Mouse (Mus musculus): Measurements from ENCODE around the gene Zfp384. TPM values are rescaled to one million over a fixed set of nuclear protein-coding genes. Genes with fewer than 3 reads are reported as not detected.

The Zfp384 gene
- polyA plus RNA-seq (2015; fragmentation: Nextera tagmentation; extraction: Ambion mirVana), result 11.2 and 14.2 TPM in 2 replicates

DNA sequence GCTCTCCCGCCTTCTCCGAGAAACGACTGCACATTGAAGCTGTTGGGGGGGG lies at the start of gene Zfp384:
TSS of gene Zfp384 (plus strand) at position 17 of the 52 bp plus-strand sequence.
- no CpG with 5 or more reads among the region's 3 CpGs for WGBS
- no peak for ATAC-seq

DNA sequence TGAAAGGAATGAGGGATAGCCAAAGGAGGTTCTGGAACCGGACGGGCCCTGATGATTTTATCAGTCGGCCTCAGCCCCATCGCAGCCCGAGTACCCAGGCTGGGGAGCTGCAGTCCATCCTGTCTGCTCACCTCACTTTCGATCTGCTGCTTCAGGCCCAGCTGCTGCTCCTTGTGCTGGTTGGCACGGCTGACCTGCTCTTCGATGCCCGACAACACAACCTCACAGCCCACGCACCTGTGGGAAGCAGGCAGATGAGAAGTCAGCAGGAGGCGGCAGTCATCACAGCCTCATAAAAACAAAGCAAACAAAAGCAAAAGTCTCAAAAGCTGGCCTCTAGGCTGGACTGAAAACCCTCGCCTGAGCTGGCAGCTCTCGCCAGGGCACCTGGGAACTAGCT lies 49.0 kb upstream of the Zfp384 start:
- Histone ChIP-seq H3K27ac (ENCODE audit: low read length) (no peak overlapping the region), H3K27me3 (ENCODE audit: control insufficient read depth, insufficient read depth, low read depth, low read length) (no peaks in the 10 kb centered on the region), H3K36me3 (ENCODE audit: control insufficient read depth, insufficient read depth, low read length) (peaks cover 18% of the 10 kb centered on the region), H3K4me2 (ENCODE audit: low read length) (no peak overlapping the region), H3K9ac (ENCODE audit: low read depth, low read length) (no peak overlapping the region), H3K4me3 (ENCODE audit: low read depth, low read length) (no peak overlapping the region), H3K9me3 (replicated peaks; ENCODE audit: control insufficient read depth, low read length, poor library complexity, severe bottlenecking) (no peaks in the 10 kb centered on the region), H3K4me1 (ENCODE audit: control insufficient read depth, insufficient read depth, low read length) (peaks cover 9% of the 10 kb centered on the region)
- WGBS, result 96% methylated on average over 13 of the region's 13 CpGs
- ATAC-seq, result no peak

More for the DNA sequence above, at the start of gene Zfp384:
- H3K9me3 ChIP-seq (replicated peaks; ENCODE audit: control insufficient read depth, low read length, poor library complexity, severe bottlenecking), result no peaks in the 10 kb centered on the region
- peak within 1 kb of the TSS; percentile 99 for H3K27ac ChIP-seq (ENCODE audit: low read length)
- H3K36me3 ChIP-seq (ENCODE audit: control insufficient read depth, insufficient read depth, low read length), result 0 out of 2 replicates have a peak, but pooled peaks cover 4% of the 10 kb centered on the region
- H3K4me2 ChIP-seq (ENCODE audit: low read length), result peak within 1 kb of the TSS; percentile 61
- peak within 1 kb of the TSS; percentile 78 for H3K4me3 ChIP-seq (ENCODE audit: low read depth, low read length)
- peak within 1 kb of the TSS; percentile 92 for H3K9ac ChIP-seq (ENCODE audit: low read depth, low read length)
- H3K4me1 ChIP-seq (ENCODE audit: control insufficient read depth, insufficient read depth, low read length), result peaks cover 32% of the 10 kb centered on the region
- H3K27me3 ChIP-seq (ENCODE audit: control insufficient read depth, insufficient read depth, low read depth, low read length), result no peaks in the 10 kb centered on the region

- peaks cover 18% of the 10 kb centered on the region for H3K36me3 ChIP-seq (ENCODE audit: control insufficient read depth, insufficient read depth, low read length)
Observed at GRCm38 (mm10) chr6:124961021-124961420, 47.9 kb upstream of the Zfp384 start.

DNA sequence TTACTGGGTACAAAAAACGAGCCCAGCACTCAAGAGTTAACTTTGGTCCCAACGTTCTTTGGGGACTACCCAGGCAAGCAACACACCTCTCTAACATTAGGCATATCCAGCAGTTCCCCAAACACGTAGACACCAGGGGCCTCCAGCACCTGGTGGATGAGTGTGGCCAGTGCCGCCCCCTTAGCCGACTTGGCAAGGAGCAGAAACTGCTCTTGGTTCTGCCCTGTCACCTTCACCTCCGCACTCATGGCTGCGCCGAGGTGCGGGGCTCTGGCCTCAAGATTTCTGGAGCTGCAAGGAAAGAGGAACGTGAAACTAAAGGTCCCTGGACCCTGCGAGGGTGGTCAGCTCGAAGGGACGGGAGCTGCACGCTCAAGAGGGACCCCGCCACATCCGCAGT lies 44.3 kb upstream of the Zfp384 start:
- 41% methylated on average over 16 of the region's 16 CpGs for WGBS
- peak overlapping the region; percentile 83 for H3K9ac ChIP-seq (ENCODE audit: low read depth, low read length)
- H3K4me2 ChIP-seq (ENCODE audit: low read length), result peak overlapping the region; percentile 98
- H3K4me3 ChIP-seq (ENCODE audit: low read depth, low read length), result peak overlapping the region; percentile 70
- peaks cover 17% of the 10 kb centered on the region for H3K4me1 ChIP-seq (ENCODE audit: control insufficient read depth, insufficient read depth, low read length)
- no peaks in the 10 kb centered on the region for H3K9me3 ChIP-seq (replicated peaks; ENCODE audit: control insufficient read depth, low read length, poor library complexity, severe bottlenecking)
- peaks cover 6% of the 10 kb centered on the region for H3K36me3 ChIP-seq (ENCODE audit: control insufficient read depth, insufficient read depth, low read length)
- no peaks in the 10 kb centered on the region for H3K27me3 ChIP-seq (ENCODE audit: control insufficient read depth, insufficient read depth, low read depth, low read length)
- ATAC-seq, result peak; percentile 27
- H3K27ac ChIP-seq (ENCODE audit: low read length), result peak overlapping the region; percentile 86

More at GRCm38 (mm10) chr6:124961021-124961420, 47.9 kb upstream of the Zfp384 start:
- Histone ChIP-seq H3K27ac (ENCODE audit: low read length) (no peak overlapping the region), H3K9me3 (replicated peaks; ENCODE audit: control insufficient read depth, low read length, poor library complexity, severe bottlenecking) (no peaks in the 10 kb centered on the region), H3K4me2 (ENCODE audit: low read length) (no peak overlapping the region), H3K27me3 (ENCODE audit: control insufficient read depth, insufficient read depth, low read depth, low read length) (no peaks in the 10 kb centered on the region), H3K4me1 (ENCODE audit: control insufficient read depth, insufficient read depth, low read length) (peaks cover 11% of the 10 kb centered on the region), H3K9ac (ENCODE audit: low read depth, low read length) (no peak overlapping the region), H3K4me3 (ENCODE audit: low read depth, low read length) (no peak overlapping the region)
- 94% methylated on average over 12 of the region's 12 CpGs for WGBS
- no peak for ATAC-seq

DNA sequence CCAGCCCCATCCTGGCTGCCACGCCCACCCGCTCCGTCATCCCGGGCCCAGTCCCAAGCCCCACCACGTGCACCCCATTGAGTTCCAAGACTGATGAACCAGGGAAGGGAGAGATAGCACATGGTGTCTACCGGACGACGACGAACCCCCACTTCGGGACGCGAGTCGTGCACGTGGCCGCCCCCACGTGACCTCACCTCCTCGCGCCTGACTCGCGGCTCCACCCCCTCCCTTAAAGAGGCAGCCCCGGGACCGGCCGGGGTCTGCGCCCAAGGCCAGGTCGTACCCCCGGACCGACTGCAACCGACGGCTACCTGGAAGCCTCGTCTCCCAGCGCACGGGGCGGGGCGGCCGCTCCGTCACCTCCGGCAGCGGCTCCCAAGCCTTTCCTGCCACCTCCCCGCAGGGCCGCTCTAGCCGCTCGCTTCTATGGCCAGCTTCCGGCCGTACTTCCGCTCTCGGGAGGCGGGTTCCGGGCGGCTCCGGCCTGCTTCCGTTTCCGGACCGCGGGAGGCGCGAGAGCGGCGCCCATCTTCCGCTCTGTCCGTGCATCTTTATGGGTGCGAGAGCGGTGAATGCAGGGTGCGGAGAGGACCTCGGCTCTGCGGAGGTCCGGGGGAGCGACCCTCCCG lies 43.7 kb upstream of the Zfp384 start, which contains the start of gene Cops7a:
TSS of gene Cops7a (minus strand) at position 451 of the 632 bp plus-strand sequence.
- peak within 1 kb of the TSS; percentile 98 for H3K4me2 ChIP-seq (ENCODE audit: low read length)
- peaks cover 6% of the 10 kb centered on the region for H3K36me3 ChIP-seq (ENCODE audit: control insufficient read depth, insufficient read depth, low read length)
- H3K9ac ChIP-seq (ENCODE audit: low read depth, low read length), result peak within 1 kb of the TSS; percentile 83
- H3K27me3 ChIP-seq (ENCODE audit: control insufficient read depth, insufficient read depth, low read depth, low read length), result no peaks in the 10 kb centered on the region
- H3K9me3 ChIP-seq (replicated peaks; ENCODE audit: control insufficient read depth, low read length, poor library complexity, severe bottlenecking), result no peaks in the 10 kb centered on the region
- ATAC-seq, result peak; percentile 97
- peaks cover 17% of the 10 kb centered on the region for H3K4me1 ChIP-seq (ENCODE audit: control insufficient read depth, insufficient read depth, low read length)
- peak within 1 kb of the TSS; percentile 70 for H3K4me3 ChIP-seq (ENCODE audit: low read depth, low read length)
- WGBS, result under 1% methylated on average over 68 of the region's 68 CpGs
- peak within 1 kb of the TSS; percentile 86 for H3K27ac ChIP-seq (ENCODE audit: low read length)

- peak overlapping the region; percentile 70 for H3K4me3 ChIP-seq (ENCODE audit: low read depth, low read length)
- peak overlapping the region; percentile 87 for H3K4me2 ChIP-seq (ENCODE audit: low read length)
- no peaks in the 10 kb centered on the region for H3K27me3 ChIP-seq (ENCODE audit: control insufficient read depth, insufficient read depth, low read depth, low read length)
- no peaks in the 10 kb centered on the region for H3K9me3 ChIP-seq (replicated peaks; ENCODE audit: control insufficient read depth, low read length, poor library complexity, severe bottlenecking)
- ATAC-seq, result peak; percentile 7; the same call in 1 of the 2 replicates
- H3K36me3 ChIP-seq (ENCODE audit: control insufficient read depth, insufficient read depth, low read length), result peaks cover 6% of the 10 kb centered on the region
- peak overlapping the region; percentile 83 for H3K9ac ChIP-seq (ENCODE audit: low read depth, low read length)
- H3K4me1 ChIP-seq (ENCODE audit: control insufficient read depth, insufficient read depth, low read length), result peaks cover 17% of the 10 kb centered on the region
- WGBS, result 17% methylated on average over 15 of the region's 15 CpGs
- peak overlapping the region; percentile 86 for H3K27ac ChIP-seq (ENCODE audit: low read length)
Observed at GRCm38 (mm10) chr6:124965747-124966146, 43.2 kb upstream of the Zfp384 start.

- peaks cover 17% of the 10 kb centered on the region for H3K4me1 ChIP-seq (ENCODE audit: control insufficient read depth, insufficient read depth, low read length)
- peak overlapping the region; percentile 87 for H3K4me2 ChIP-seq (ENCODE audit: low read length)
- no peaks in the 10 kb centered on the region for H3K27me3 ChIP-seq (ENCODE audit: control insufficient read depth, insufficient read depth, low read depth, low read length)
- WGBS, result 96% methylated on average over 7 of the region's 7 CpGs
- no peak overlapping the region for H3K9ac ChIP-seq (ENCODE audit: low read depth, low read length)
- H3K4me3 ChIP-seq (ENCODE audit: low read depth, low read length), result peak overlapping the region; percentile 70; the same call in 1 of the 2 replicates
- no peak for ATAC-seq
- no peak overlapping the region for H3K27ac ChIP-seq (ENCODE audit: low read length)
- H3K9me3 ChIP-seq (replicated peaks; ENCODE audit: control insufficient read depth, low read length, poor library complexity, severe bottlenecking), result no peaks in the 10 kb centered on the region
- no peaks in the 10 kb centered on the region for H3K36me3 ChIP-seq (ENCODE audit: control insufficient read depth, insufficient read depth, low read length)
Observed at GRCm38 (mm10) chr6:124966466-124967118, 42.4 kb upstream of the Zfp384 start.

DNA sequence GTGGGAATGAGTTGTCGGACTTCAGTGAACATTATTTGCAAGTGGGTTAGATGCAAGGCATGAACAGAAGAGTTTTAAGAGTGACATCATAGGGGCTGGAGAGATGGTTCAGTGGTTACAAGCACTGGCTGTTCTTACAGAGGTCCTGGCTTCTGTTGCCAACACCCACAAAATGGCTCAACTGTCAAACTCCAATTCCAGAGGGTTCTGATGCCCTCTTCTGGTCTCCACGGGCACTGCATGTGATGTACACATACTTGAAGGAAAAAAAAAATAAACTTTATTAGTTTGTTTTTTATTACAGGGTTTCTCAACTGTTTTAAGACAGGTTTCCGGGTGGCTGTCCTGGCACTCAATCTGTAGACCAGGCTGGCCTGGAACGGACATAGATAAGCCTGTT lies 41.2 kb upstream of the Zfp384 start:
- ATAC-seq, result no peak
- no peaks in the 10 kb centered on the region for H3K9me3 ChIP-seq (replicated peaks; ENCODE audit: control insufficient read depth, low read length, poor library complexity, severe bottlenecking)
- H3K4me2 ChIP-seq (ENCODE audit: low read length), result no peak overlapping the region
- H3K4me1 ChIP-seq (ENCODE audit: control insufficient read depth, insufficient read depth, low read length), result peaks cover 17% of the 10 kb centered on the region
- no peak overlapping the region for H3K4me3 ChIP-seq (ENCODE audit: low read depth, low read length)
- H3K27me3 ChIP-seq (ENCODE audit: control insufficient read depth, insufficient read depth, low read depth, low read length), result no peaks in the 10 kb centered on the region
- H3K27ac ChIP-seq (ENCODE audit: low read length), result no peak overlapping the region
- WGBS, result 73% methylated on average over 4 of the region's 4 CpGs
- no peak overlapping the region for H3K9ac ChIP-seq (ENCODE audit: low read depth, low read length)
- no peaks in the 10 kb centered on the region for H3K36me3 ChIP-seq (ENCODE audit: control insufficient read depth, insufficient read depth, low read length)

- Histone ChIP-seq H3K36me3 (ENCODE audit: control insufficient read depth, insufficient read depth, low read length) (no peaks in the 10 kb centered on the region), H3K9ac (ENCODE audit: low read depth, low read length) (no peak overlapping the region), H3K4me3 (ENCODE audit: low read depth, low read length) (no peak overlapping the region), H3K27ac (ENCODE audit: low read length) (no peak overlapping the region), H3K4me2 (ENCODE audit: low read length) (no peak overlapping the region), H3K27me3 (ENCODE audit: control insufficient read depth, insufficient read depth, low read depth, low read length) (no peaks in the 10 kb centered on the region; the same call in 1 of the 2 replicates), H3K4me1 (ENCODE audit: control insufficient read depth, insufficient read depth, low read length) (peaks cover 7% of the 10 kb centered on the region), H3K9me3 (replicated peaks; ENCODE audit: control insufficient read depth, low read length, poor library complexity, severe bottlenecking) (no peaks in the 10 kb centered on the region)
- no peak for ATAC-seq
- WGBS, result 65% methylated on average over 4 of the region's 4 CpGs
Observed at GRCm38 (mm10) chr6:124992241-124992640, 16.7 kb upstream of the Zfp384 start.
